Comparison of ENCODE assay signal across 23 mouse cellular contexts in genomic region chr8:122126659-122127058, GRCm38 (mm10).
DNase-seq lines count a peak whose midpoint lies in the region; ATAC-seq lines count a peak whose summit lies in the region.
"Had no signal": no experiment of that assay in that cellular context is flagged by ENCODE, and none has a peak within 500 bp of the region (broad histone marks: within the 10 kb centered on the region; RNA-seq: fewer than 3 reads in every experiment).

No protein-coding gene starts in this region.

- H3K9ac ChIP-seq in hindbrain, embryonic 11.5 days (ENCODE audit: low read depth, low read length) = no peak overlapping the region
- no peak overlapping the region for H3K9ac ChIP-seq in liver, embryonic 12.5 days
- H3K9ac ChIP-seq: limb, embryonic 15.5 days; midbrain, embryonic 15.5 days; neural tube, embryonic 13.5 days had no signal

- H3K36me3 ChIP-seq in hindbrain, embryonic 10.5 days = no peaks in the 10 kb centered on the region
- H3K36me3 ChIP-seq in hindbrain, embryonic 11.5 days (ENCODE audit: control insufficient read depth, insufficient read depth, low read length) = no peaks in the 10 kb centered on the region
- H3K36me3 ChIP-seq in liver, embryonic 12.5 days = no peaks in the 10 kb centered on the region
- H3K36me3 ChIP-seq: limb, embryonic 15.5 days; midbrain, embryonic 15.5 days; neural tube, embryonic 13.5 days had no signal

- no peak for ATAC-seq in hindbrain, embryonic 11.5 days (ENCODE audit: low FRiP score)
- ATAC-seq in liver, embryonic 12.5 days = no peak
- no peak for ATAC-seq in megakaryocyte-erythroid progenitor cell, adult 5-6 weeks (replicated peaks; ENCODE audit: low FRiP score, low TSS enrichment, poor library complexity, severe bottlenecking)
- ATAC-seq: activated CD4-positive, CD25-positive, alpha-beta regulatory T cell, adult 4 months; hindbrain, postnatal 0 days; intestine, embryonic 16.5 days; midbrain, embryonic 15.5 days had no signal

- H3K4me3 ChIP-seq in hindbrain, embryonic 10.5 days = no peak overlapping the region
- H3K4me3 ChIP-seq in hindbrain, embryonic 11.5 days (ENCODE audit: low read depth, low read length) = no peak overlapping the region
- H3K4me3 ChIP-seq in liver, embryonic 12.5 days = no peak overlapping the region
- H3K4me3 ChIP-seq: limb, embryonic 15.5 days; midbrain, embryonic 15.5 days; myocyte; neural tube, embryonic 13.5 days had no signal

- intact Hi-C loops in heart, postnatal 36 days (cut with DNase I) = no loop called here

- H3K27ac ChIP-seq in hindbrain, embryonic 10.5 days = 0 out of 2 replicates have a peak overlapping the region, but pooled peaks have one; percentile 42
- H3K27ac ChIP-seq in hindbrain, embryonic 11.5 days (ENCODE audit: low read depth, low read length) = no peak overlapping the region
- no peak overlapping the region; the same call in 1 of the 2 replicates for H3K27ac ChIP-seq in liver, embryonic 12.5 days
- H3K27ac ChIP-seq: hindbrain, postnatal 0 days; limb, embryonic 15.5 days; midbrain, embryonic 15.5 days; neural tube, embryonic 13.5 days had no signal

- DNase-seq in heart, adult 11 months = peak; percentile 94
- DNase-seq in heart, postnatal 36 days = no peak
- no peak for DNase-seq in hindbrain, embryonic 10.5 days (ENCODE audit: low spot score)
- no peak for DNase-seq in hindbrain, embryonic 11.5 days (ENCODE audit: low spot score)
- DNase-seq in liver = peak; percentile 18
- DNase-seq: adrenal gland, adult 8-10 months; cerebellum, adult 11-12 months; cerebellum, postnatal 10 days; gastrocnemius, postnatal 36 days; layer of hippocampus, adult 9-11 months; lung, postnatal 4 days; right cerebral cortex, postnatal 4 days; thymus, adult 18-20 months; thymus, postnatal 36 days had no signal

- H3K4me1 ChIP-seq in hindbrain, embryonic 10.5 days (replicated peaks) = peaks cover 17% of the 10 kb centered on the region
- H3K4me1 ChIP-seq in hindbrain, embryonic 11.5 days (replicated peaks; ENCODE audit: control insufficient read depth, insufficient read depth, low read length) = no peaks in the 10 kb centered on the region
- H3K4me1 ChIP-seq in liver, embryonic 12.5 days = no peaks in the 10 kb centered on the region
- H3K4me1 ChIP-seq: limb, embryonic 15.5 days; midbrain, embryonic 15.5 days; neural tube, embryonic 13.5 days had no signal

- 73% methylated on average over 8 of the region's 8 CpGs for WGBS in hindbrain, embryonic 10.5 days
- WGBS in hindbrain, embryonic 11.5 days = 64% methylated on average over 6 of the region's 8 CpGs
- WGBS in liver, embryonic 12.5 days (ENCODE audit: insufficient replicate concordance) = 55% methylated on average over 8 of the region's 8 CpGs

- no peak overlapping the region for H3K4me2 ChIP-seq in hindbrain, embryonic 11.5 days (replicated peaks; ENCODE audit: low read depth, low read length)
- H3K4me2 ChIP-seq in liver, embryonic 12.5 days = no peak overlapping the region
- H3K4me2 ChIP-seq: limb, embryonic 15.5 days; midbrain, embryonic 15.5 days; neural tube, embryonic 13.5 days had no signal

- peaks cover 10% of the 10 kb centered on the region for H3K9me3 ChIP-seq in hindbrain, embryonic 10.5 days
- no peaks in the 10 kb centered on the region for H3K9me3 ChIP-seq in hindbrain, embryonic 11.5 days (ENCODE audit: control insufficient read depth, low read length)
- H3K9me3 ChIP-seq in liver, embryonic 12.5 days (replicated peaks) = peaks cover 12% of the 10 kb centered on the region
- H3K9me3 ChIP-seq: limb, embryonic 15.5 days; midbrain, embryonic 15.5 days had no signal

- no peaks in the 10 kb centered on the region; the same call in 1 of the 2 replicates for H3K27me3 ChIP-seq in hindbrain, embryonic 10.5 days (ENCODE audit: insufficient read depth, poor library complexity, severe bottlenecking)
- no peaks in the 10 kb centered on the region for H3K27me3 ChIP-seq in hindbrain, embryonic 11.5 days (ENCODE audit: control insufficient read depth, insufficient read depth, low read length)
- H3K27me3 ChIP-seq in liver, embryonic 12.5 days (replicated peaks) = 0 out of 2 replicates have a peak, but pooled peaks cover 10% of the 10 kb centered on the region
- H3K27me3 ChIP-seq: limb, embryonic 15.5 days; midbrain, embryonic 15.5 days; neural tube, embryonic 13.5 days had no signal

Comparison
In these comparisons a context has a peak if more than half of its experiments do, and no peak if none do; other contexts are left out.
1. DNase-seq: peak in heart, adult 11 months (single experiment) and liver (single experiment); none in heart, postnatal 36 days (0 of 2), hindbrain, embryonic 10.5 days (single experiment) and hindbrain, embryonic 11.5 days (single experiment).